In genomic region chr13:36152728-36153498, GRCm38 (mm10) we compare ENCODE assay signal across 15 mouse cellular contexts. TPM values are rescaled to one million over a fixed set of nuclear protein-coding genes. Genes with fewer than 3 reads are reported as not detected.
DNase-seq lines count a peak whose midpoint lies in the region; ATAC-seq and TF ChIP-seq lines count a peak whose summit lies in the region.
"Had no signal": no experiment of that assay in that cellular context is flagged by ENCODE, and none has a peak within 500 bp of the region (broad histone marks: within the 10 kb centered on the region; RNA-seq: fewer than 3 reads in every experiment).

No protein-coding gene starts in this region.

- TF ChIP-seq CTCF in lung, adult 2 months (IDR thresholded peaks at IDR 0.05; ENCODE audit: insufficient read depth, low read length), result no peak

- no peak for TF ChIP-seq POLR2A in lung, adult 2 months (IDR thresholded peaks at IDR 0.05; ENCODE audit: borderline replicate concordance, extremely low read depth, low read depth, low read length)

- H3K4me1 ChIP-seq in lung, adult 2 months (ENCODE audit: control insufficient read depth, insufficient read depth, low read length), result peaks cover 5% of the 10 kb centered on the region
- H3K4me1 ChIP-seq: embryonic facial prominence, embryonic 12.5 days had no signal

- no peak overlapping the region for H3K4me3 ChIP-seq in lung, adult 2 months (replicated peaks; ENCODE audit: extremely low read depth, low read depth, low read length)
- H3K4me3 ChIP-seq: embryonic facial prominence, embryonic 12.5 days; heart, embryonic 12.5 days; neural tube, embryonic 15.5 days had no signal

- DNase-seq in frontal cortex, postnatal 10 days (ENCODE audit: low spot score in 2 of 2), result no peak
- peak; percentile 50 to 62 for DNase-seq in cerebellum, postnatal 10 days
- DNase-seq in lung, adult 2 months, result peak; percentile 25
- peak; percentile 28 to 34 for DNase-seq in lung, postnatal 4 days
- DNase-seq in adipocyte (ENCODE audit: low spot score), result no peak
- no peak for DNase-seq in kidney, postnatal 25 days
- no peak for DNase-seq in adrenal gland, postnatal 36 days
- DNase-seq: adrenal gland, postnatal 25 days; heart, postnatal 4 days; kidney, adult 8-10 months; retina, postnatal 1 day had no signal

- WGBS in lung, adult 2 months, result 69% methylated on average over 5 of the region's 5 CpGs

- ATAC-seq in frontal cortex, adult (ENCODE audit: low TSS enrichment), result peak; percentile 31

RNA-seq across cellular contexts. Expression of gene Lyrm4, which starts 35.6 kb away (rescaled TPM):
- 4.5 and 5.2 TPM in 2 replicates for polyA plus RNA-seq in lung, adult 2 months (2012; rRNA removed)
- 10 to 100 TPM; 19.0 to 22.9 TPM for total RNA-seq in adrenal gland, postnatal 36 days (2021)

RNA-seq across cellular contexts. Expression of gene Fars2, which starts 35.7 kb away (rescaled TPM):
- polyA plus RNA-seq in lung, adult 2 months (2012; rRNA removed), result 25.1 and 34.9 TPM in 2 replicates
- 10 to 100 TPM; 80.9 to 94.7 TPM for total RNA-seq in adrenal gland, postnatal 36 days (2021)

Comparison
In these comparisons a context has a peak if more than half of its experiments do, and no peak if none do; other contexts are left out.
1. DNase-seq: peak in cerebellum, postnatal 10 days (2 of 2), lung, adult 2 months (single experiment) and lung, postnatal 4 days (2 of 2); none in frontal cortex, postnatal 10 days (0 of 2), adipocyte (single experiment), kidney, postnatal 25 days (0 of 2) and adrenal gland, postnatal 36 days (0 of 2).